Mouse (Mus musculus): Measurements from ENCODE around the gene Nfib. TPM values are rescaled to one million over a fixed set of nuclear protein-coding genes. Genes with fewer than 3 reads are reported as not detected.

Gene Nfib
- polyA plus RNA-seq, 1 experiment, result 44.5 TPM

DNA sequence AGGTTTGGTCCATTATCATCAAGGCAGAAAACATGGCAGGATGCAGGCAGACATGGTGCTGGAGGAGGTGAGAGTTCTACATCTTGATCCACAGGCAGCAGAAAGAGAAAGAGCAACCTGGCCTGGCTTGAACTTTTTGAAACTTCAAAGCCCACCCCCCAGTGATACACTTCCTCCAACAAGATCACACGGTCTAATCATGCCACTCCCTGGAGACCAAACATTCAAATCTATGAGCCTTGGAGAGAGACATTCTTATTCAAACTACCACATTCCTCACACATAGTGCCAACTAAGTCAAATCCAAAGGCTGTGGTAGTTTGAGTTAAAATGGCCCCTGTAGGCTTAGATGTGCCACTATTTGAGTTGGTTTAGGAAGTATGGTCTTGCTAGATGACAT, 104.9 kb downstream of the Nfib start:
- H3K4me1 ChIP-seq (ENCODE audit: control insufficient read depth, insufficient read depth, insufficient read length, low read length), result no peaks in the 10 kb centered on the region
- no peak overlapping the region for H3K4me3 ChIP-seq (ENCODE audit: insufficient read depth, low read depth, low read length)
- H3K27ac ChIP-seq (replicated peaks; ENCODE audit: low read depth, low read length), result no peak overlapping the region

DNA sequence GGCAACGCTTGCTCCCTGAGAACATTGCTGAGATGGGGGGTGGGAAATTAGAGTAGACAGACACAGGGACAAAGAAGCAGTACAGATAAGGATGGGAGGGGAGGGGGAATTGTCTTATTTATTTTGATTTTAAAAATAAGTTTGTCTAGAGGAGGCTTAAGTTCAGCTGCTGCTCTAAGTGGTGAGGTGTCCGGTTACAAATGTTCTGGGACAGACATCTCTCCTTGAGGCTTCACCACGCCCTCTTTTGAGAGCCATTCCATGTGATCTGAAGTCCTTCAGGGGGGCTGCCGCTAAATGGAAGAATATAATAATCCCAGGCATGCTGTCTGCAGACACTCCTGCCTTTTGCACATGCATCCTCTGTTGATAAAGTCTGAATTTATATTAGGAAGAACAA, 107.1 kb downstream of the Nfib start:
- H3K27ac ChIP-seq (replicated peaks; ENCODE audit: low read depth, low read length), result no peak overlapping the region

DNA sequence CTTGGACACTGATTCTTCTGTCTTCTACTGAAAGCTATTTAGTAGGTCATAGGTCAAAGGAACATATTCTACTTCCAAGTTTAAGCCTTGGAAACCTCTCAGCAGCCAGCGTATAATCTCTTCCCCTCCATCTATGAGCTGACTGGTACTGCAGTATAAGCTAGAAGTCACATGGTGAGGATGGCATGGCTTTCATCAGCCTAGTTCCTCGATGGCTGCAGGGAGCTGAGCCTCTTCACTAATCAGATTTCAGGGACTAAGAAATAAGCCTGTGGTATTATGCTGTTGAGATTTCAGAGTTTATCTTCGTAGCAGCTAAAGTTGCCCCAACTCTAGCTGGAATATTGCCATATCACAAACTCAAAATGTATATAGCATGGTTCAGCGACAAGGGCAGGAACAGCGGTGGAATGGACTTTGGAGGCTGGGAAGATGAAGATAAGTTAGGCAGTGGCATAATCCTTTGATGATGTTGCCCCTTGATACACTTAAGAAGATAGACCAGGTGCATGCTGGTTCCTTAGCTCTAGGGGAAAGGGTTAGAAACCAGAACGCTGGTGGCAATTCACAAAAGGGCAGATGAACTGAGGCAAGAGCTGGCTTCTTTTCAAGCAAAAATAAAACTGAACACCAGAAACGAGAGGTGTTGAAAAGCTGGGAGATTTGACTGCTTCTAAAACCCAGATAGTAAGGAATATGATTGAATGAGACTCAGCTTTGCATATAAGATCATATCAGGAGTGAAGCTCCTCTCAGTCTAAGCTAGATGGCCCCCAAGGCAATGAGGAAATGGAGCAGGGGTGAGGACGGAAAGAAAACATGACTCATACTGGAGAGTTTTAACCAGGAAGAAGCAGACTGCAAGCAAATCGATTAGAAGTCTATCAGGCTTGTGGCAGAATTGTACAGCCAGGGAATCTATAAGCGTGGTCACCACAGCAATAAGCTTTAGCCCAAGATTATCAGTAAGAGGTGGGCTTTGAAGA, 111.6 kb downstream of the Nfib start:
- H3K4me3 ChIP-seq (ENCODE audit: insufficient read depth, low read depth, low read length), result no peak overlapping the region
- H3K27ac ChIP-seq (replicated peaks; ENCODE audit: low read depth, low read length), result no peak overlapping the region; the same call in 1 of the 2 replicates
- H3K4me1 ChIP-seq (ENCODE audit: control insufficient read depth, insufficient read depth, insufficient read length, low read length), result peaks cover 13% of the 10 kb centered on the region; the same call in 1 of the 2 replicates

More for the DNA sequence above, 107.1 kb downstream of the Nfib start:
- Histone ChIP-seq H3K4me3 (ENCODE audit: insufficient read depth, low read depth, low read length) (no peak overlapping the region), H3K4me1 (ENCODE audit: control insufficient read depth, insufficient read depth, insufficient read length, low read length) (peaks cover 13% of the 10 kb centered on the region; the same call in 1 of the 2 replicates)

DNA sequence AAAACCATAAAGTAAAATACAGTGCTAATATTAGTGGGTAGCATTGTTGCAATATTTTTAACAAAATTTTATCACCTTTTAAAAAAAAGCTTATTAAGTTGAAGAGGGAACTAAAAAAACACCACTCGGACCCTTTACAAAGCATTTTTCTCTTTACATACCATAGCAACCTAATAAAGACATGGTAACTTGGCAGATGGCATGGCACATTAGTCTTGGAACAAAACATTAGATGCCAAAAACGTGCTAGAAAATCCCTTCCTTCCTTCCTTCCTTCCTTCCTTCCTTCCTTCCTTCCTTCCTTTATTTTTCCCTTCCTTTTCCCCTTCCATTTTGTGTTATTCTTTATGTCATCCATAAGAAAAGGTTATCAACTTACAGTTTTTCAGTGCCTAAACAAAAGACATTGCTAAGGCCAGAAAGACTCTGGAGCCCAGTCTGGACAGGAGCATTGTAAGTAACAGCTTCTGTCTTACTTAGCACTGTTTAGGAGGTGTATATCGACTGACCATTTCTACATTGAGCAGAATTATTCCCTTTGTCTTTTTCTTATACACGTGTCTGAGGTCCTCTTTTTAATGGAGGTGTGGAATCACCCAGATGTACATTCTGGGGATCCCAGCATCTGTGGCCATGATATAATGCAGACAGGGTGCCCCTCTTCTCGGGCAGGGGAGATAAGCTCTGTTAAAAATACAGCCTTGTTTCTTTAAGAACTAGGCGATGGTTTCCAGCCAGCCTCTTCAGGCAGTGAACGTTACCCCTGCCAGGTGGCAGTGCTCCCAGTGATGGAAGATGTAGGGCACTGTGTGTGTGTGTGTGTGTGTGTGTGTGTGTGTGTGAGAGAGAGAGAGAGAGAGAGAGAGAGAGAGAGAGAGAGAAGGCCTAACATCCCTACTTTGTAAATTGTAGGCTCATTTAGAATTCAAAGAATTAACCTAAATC, 113.2 kb downstream of the Nfib start:
- no peak overlapping the region for H3K27ac ChIP-seq (replicated peaks; ENCODE audit: low read depth, low read length)
- H3K4me3 ChIP-seq (ENCODE audit: insufficient read depth, low read depth, low read length), result no peak overlapping the region

DNA sequence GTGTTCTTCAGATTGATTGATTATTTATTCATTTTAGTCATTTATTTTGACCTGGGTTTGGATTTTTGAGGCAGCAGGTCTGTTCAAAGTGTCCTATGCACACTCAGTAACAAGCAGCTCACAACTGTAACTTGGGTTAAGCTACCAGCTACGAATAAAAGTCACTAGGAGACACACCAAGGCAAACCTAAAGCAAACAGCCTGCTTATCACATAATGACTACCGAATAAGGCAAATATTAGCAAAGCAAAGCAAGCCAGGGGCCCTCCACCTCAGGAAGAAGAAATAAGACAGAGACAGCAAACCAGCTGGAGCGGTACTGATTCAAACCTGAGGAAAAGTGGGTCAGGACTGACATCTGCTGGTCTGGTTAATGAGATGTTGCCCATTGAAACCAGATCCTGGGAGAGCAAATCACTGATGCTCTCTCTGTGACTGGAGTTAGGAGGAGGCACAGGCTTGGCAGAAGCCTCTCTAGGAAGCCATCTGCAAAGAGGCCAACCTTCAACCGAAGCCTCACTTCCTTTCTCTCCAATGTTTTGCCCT, 116.1 kb downstream of the Nfib start:
- H3K4me1 ChIP-seq (ENCODE audit: control insufficient read depth, insufficient read depth, insufficient read length, low read length), result peaks cover 8% of the 10 kb centered on the region; the same call in 1 of the 2 replicates
- no peak overlapping the region for H3K27ac ChIP-seq (replicated peaks; ENCODE audit: low read depth, low read length)
- no peak overlapping the region for H3K4me3 ChIP-seq (ENCODE audit: insufficient read depth, low read depth, low read length)

More for the DNA sequence above, 113.2 kb downstream of the Nfib start:
- peaks cover 13% of the 10 kb centered on the region; the same call in 1 of the 2 replicates for H3K4me1 ChIP-seq (ENCODE audit: control insufficient read depth, insufficient read depth, insufficient read length, low read length)

DNA sequence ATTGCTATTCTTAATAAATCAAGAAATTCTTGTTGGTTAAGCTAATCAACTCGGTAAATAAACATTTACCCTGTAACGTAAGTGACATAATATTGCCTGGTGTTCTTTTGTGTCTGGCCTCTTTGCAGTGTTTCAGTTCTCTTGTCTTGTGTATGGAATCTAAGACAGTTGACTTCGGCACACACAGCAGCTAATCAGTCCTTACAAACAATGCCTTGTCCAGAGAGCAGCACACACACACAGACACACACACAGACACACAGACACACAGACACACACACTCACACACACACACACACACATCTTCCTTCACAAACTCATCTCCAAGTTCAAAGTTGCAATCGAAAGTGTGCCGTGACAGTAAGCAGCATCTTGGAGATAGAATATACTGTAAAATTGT, 116.8 kb downstream of the Nfib start:
- Histone ChIP-seq H3K4me1 (ENCODE audit: control insufficient read depth, insufficient read depth, insufficient read length, low read length) (peaks cover 1% of the 10 kb centered on the region; the same call in 1 of the 2 replicates), H3K27ac (replicated peaks; ENCODE audit: low read depth, low read length) (no peak overlapping the region), H3K4me3 (ENCODE audit: insufficient read depth, low read depth, low read length) (no peak overlapping the region)

DNA sequence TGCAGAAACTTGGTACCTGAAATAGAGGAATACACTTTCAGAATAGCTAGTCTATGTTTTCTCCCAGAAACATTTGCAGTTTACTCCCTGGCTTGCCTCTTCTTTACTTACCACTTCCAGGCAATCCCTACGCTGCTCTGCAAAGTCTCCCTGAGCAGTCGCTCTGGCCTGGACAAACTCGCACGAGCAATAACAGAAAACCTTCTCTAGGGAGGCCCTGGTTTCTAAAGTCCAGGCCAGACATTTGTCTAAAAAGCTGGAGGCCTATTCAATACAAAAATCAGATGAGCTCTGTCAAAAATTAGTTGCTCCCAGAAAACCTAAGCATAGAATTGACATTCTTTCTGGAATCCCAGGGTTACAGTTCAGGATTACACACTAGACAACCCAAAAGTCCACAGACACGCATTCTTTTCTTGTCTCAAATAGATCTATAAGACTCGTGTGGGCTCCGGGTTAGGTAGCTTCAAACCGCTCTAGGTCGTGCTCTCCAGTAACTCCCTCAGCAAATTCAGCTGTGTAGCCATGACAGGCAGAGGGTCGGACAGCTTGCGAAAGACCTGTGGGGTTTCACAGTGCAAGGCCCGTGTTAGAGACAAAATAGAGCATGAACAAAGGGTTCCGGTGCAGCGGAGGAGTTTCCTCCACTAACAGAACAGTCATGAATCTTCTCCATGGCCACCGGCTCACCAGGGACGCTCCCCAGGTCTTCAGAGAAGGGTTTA, 118.2 kb downstream of the Nfib start:
- no peak overlapping the region for H3K4me3 ChIP-seq (ENCODE audit: insufficient read depth, low read depth, low read length)
- no peak overlapping the region for H3K27ac ChIP-seq (replicated peaks; ENCODE audit: low read depth, low read length)

DNA sequence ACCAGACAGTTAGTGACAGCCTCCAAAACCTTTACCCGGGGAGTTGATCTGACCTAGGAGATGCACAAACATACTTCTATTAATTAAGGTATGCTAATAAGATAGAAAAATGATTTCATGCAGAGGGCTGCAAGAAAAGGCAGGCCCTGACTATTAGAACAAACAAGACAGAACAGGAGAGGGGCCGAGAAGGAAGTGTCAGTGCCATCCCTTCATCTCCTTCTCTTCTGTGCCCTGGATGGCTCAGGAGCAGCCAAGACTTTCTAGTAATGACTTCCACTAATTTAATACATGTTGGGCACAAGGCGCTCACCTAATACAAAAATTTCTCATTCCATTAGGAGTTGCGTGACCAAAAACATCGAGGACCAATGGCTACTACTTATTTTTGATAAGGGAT, 118.9 kb downstream of the Nfib start:
- Histone ChIP-seq H3K4me1 (ENCODE audit: control insufficient read depth, insufficient read depth, insufficient read length, low read length) (no peaks in the 10 kb centered on the region), H3K4me3 (ENCODE audit: insufficient read depth, low read depth, low read length) (no peak overlapping the region), H3K27ac (replicated peaks; ENCODE audit: low read depth, low read length) (no peak overlapping the region)

More for the DNA sequence above, 118.2 kb downstream of the Nfib start:
- H3K4me1 ChIP-seq (ENCODE audit: control insufficient read depth, insufficient read depth, insufficient read length, low read length), result no peaks in the 10 kb centered on the region

DNA sequence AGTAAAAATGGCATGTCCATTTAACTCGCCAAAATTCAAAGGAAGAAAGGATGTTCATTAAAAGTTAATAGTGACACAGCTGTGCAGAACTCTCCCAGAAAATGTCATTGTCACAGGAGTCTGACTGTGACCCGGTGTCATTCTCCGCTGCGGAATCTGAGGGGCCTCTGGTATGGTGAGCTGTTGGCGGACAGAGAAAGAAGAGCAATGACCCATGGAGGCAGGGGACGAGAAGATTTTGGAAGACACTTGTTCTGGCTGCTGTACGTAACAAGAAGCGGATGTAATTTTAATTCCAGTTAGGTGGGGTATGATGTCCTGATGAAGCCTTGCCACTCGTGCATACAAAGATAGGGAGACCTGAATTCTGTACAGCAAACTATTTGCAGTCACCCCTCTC, 120.0 kb downstream of the Nfib start:
- Histone ChIP-seq H3K4me1 (ENCODE audit: control insufficient read depth, insufficient read depth, insufficient read length, low read length) (no peaks in the 10 kb centered on the region), H3K27ac (replicated peaks; ENCODE audit: low read depth, low read length) (no peak overlapping the region), H3K4me3 (ENCODE audit: insufficient read depth, low read depth, low read length) (no peak overlapping the region)

DNA sequence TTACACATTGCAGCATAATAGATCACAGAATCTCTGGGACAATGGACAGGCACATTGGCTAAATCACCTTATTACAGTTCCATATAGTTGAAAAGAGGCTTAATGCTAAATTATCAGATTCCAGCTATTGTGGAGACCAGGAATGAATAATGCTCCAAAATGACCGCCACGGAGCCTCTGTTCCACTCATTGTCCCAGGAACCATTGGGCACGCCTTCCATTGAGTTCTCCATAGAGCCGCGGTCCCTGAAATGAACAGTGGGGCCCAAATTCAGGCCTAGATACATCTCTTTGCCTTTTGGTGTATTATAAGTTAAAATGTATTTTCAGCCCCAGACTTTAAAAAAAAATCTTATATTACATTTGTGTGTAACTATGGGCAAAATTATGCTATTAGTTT, 120.5 kb downstream of the Nfib start:
- Histone ChIP-seq H3K27ac (replicated peaks; ENCODE audit: low read depth, low read length) (no peak overlapping the region), H3K4me1 (ENCODE audit: control insufficient read depth, insufficient read depth, insufficient read length, low read length) (no peaks in the 10 kb centered on the region), H3K4me3 (ENCODE audit: insufficient read depth, low read depth, low read length) (no peak overlapping the region)

DNA sequence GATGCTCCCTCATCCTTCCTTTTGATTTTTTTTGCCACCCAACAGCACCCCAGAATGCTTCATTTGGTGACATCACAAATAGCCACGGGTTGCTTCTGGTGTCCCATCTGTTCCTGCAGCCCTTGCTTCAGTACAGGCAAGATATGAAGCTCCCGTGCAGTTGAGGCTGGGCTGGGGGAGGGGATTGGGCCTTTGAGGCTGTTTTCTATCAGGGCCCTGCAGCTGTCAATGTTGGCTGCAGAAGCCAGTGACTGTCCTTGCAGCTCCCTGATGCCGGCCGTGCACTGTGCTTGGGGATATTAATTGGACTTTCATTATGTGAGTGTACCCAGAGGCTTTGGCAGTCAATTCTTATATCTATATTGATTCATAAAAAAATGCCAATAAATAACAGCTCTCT, 121.0 kb downstream of the Nfib start:
- H3K4me3 ChIP-seq (ENCODE audit: insufficient read depth, low read depth, low read length), result no peak overlapping the region
- no peaks in the 10 kb centered on the region for H3K4me1 ChIP-seq (ENCODE audit: control insufficient read depth, insufficient read depth, insufficient read length, low read length)
- H3K27ac ChIP-seq (replicated peaks; ENCODE audit: low read depth, low read length), result no peak overlapping the region

DNA sequence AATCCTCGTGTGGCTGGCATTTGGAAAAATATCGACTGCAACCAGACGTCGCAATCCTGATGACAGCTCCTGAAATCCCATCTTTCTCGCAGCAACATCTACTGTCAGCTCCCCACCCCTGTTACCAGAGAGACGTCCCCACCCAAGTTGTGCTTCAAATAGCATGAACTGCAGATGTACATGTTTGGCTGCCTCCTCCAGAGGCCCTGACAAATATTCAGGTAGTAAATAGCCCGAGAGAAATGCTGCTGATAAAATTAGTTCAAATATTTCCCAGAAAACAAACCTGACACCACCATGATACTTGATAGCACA, 132.3 kb downstream of the Nfib start:
- no peak overlapping the region for H3K4me3 ChIP-seq (ENCODE audit: insufficient read depth, low read depth, low read length)
- H3K27ac ChIP-seq (replicated peaks; ENCODE audit: low read depth, low read length), result no peak overlapping the region
- peaks cover 8% of the 10 kb centered on the region; the same call in 1 of the 2 replicates for H3K4me1 ChIP-seq (ENCODE audit: control insufficient read depth, insufficient read depth, insufficient read length, low read length)

DNA sequence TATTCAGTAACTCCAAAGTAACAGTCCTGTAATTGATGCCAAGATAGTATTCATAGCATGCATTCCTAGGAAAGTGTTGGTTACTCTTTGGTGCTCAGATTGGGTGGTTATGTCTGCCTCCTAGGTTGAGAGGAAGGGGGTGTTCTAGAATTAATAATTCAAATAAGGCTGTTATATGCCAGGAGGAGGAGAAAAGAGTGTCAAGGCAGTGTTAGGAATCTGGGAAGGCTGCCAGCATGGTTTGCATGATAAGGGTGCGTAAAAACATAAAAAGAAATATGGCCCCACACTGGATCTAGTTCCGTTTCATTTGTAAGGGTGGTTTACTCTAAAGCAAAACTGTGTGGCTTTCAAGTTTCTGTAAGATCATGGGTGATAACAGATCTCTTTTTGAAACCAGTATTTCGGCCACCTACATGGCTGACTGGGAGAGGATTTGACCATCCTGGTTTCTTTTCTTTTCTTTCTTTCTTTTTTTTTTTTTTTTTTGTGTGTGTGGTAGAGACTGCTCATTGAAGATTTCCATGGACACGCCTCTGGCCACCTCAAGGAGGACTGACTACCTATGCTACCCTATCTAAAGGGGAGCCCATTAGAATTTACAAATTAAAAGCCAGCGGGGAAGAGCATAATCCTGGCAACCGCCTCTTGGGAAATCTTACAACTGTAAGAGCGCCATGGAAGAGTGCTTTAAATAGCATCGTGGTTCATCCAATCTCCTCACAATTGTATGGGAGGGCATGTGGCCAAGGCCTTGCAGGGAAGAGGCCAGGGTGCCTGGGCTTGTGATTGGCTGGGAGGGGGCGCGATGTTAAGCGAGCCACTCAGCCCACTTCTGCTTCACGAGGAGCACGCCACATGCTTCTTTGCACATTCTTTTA, 132.9 kb downstream of the Nfib start:
- Histone ChIP-seq H3K4me1 (ENCODE audit: control insufficient read depth, insufficient read depth, insufficient read length, low read length) (peaks cover 8% of the 10 kb centered on the region; the same call in 1 of the 2 replicates), H3K4me3 (ENCODE audit: insufficient read depth, low read depth, low read length) (no peak overlapping the region), H3K27ac (replicated peaks; ENCODE audit: low read depth, low read length) (no peak overlapping the region)

DNA sequence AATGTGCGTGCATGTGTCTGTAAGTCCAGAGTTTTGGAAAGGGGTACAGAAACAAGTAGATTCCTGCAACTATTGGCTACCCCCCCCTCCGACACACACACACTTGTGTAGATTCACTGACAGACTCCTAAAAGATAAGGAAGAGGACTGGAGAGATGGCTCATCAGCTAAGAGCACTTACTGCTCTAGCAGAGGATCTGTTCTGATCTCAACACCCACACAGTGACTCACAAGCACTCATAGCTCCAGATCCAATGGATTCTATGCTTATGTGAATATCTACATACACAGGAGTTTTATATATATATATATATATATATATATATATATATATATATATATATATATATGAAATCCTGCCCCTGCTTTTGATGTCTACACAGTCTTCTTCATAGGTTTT, 146.7 kb downstream of the Nfib start:
- H3K27ac ChIP-seq (replicated peaks; ENCODE audit: low read depth, low read length), result no peak overlapping the region
- H3K4me3 ChIP-seq (ENCODE audit: insufficient read depth, low read depth, low read length), result no peak overlapping the region
- H3K4me1 ChIP-seq (ENCODE audit: control insufficient read depth, insufficient read depth, insufficient read length, low read length), result no peaks in the 10 kb centered on the region
